Mouse (Mus musculus): ENCODE measurements at regions not wholly inside any gene's neighbourhood (a gene's known extent, or its start where the extent isn't known, plus 50 kb on each side); places are given as distances from the start of the nearest gene placed in this dataset.
"Not testable (repeated sequence)": the region's sequence is repeated elsewhere in the genome, so short reads cannot be mapped to it uniquely, and the experiment has no call there.

DNA sequence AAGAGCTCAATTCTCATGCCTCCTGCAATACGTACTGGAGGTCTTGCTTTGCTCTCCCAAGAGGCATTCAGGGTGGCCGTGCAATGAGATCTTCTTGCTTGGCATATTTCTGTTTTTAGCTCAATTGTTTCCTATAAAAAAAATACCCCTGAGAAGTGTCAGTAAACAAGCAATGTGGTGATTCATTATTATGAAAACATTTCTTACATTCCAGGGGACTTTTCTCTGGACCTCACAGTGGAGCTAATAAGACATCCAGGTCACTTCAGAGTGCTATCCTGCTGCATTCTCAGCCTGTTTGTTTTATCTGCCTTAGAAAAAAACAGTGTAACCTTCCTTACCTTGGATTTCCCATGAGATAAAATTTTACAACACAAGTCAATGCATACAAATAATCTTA is 532.0 kb downstream of the Dad1 start:
- DNase-seq (ENCODE audit: low spot score in 2 of 2) = not testable (repeated sequence)

DNA sequence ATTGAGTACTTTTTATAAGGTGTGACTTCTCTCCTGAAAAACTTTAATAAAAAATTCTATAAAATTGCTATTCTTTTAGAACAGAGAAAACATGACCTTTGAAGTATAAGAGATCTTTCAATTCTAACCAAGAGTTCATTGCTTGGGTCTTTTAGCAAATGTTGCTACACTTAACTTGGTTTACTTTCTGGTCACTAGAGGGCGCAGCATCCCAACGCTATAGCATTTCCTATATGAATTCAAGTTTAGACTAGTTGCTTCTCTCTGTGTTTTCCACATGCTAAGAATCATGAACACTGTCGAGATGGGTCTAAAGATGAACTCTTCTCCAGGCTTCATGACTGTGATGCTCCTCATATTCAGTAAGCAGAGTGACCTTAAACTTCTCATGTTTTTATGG is 544.3 kb downstream of the Dad1 start:
- DNase-seq (ENCODE audit: low spot score in 2 of 2) = not testable (repeated sequence)

DNA sequence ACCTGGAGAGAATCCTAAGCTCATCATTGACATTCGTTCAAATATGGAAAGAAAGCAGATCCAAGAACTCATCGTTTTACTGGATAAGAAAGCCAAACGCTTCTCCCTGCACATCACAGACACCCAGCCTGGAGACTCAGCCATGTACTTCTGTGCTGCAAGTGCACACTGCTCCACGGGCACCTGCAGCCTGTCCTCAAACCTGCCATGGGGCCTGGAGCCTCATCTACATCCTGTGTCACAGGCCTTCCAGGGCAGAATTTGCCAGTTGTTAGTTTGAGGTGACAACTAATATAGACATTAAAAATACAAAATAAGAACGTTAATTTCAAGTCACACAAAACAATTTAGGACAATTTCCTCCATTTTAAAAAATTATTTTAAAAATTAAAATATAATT is 549.6 kb downstream of the Dad1 start:
- DNase-seq (ENCODE audit: low spot score in 2 of 2) = not testable (repeated sequence)

GRCm38 (mm10) chr14:53703593-53703992 is 550.3 kb downstream of the Dad1 start:
- DNase-seq (ENCODE audit: low spot score in 2 of 2) = not testable (repeated sequence)

DNA sequence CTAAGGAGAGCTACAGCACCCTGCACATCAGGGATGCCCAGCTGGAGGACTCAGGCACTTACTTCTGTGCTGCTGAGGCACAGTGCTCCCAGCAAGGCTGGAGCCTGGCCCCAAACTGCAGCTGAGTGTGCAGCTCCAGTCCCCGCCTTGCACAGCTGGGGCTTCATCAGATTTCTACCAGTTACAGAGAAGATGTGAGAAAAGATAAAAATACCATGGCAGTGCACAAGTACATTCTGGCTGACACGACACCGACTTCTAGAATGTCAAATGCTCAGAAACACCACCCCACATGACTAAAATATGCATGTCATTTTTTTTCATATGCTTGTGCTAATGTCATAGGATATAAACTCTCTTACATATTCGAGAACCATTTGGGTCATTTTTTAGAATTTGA is 569.8 kb downstream of the Dad1 start:
- not testable (repeated sequence) for DNase-seq (ENCODE audit: low spot score in 2 of 2)

DNA sequence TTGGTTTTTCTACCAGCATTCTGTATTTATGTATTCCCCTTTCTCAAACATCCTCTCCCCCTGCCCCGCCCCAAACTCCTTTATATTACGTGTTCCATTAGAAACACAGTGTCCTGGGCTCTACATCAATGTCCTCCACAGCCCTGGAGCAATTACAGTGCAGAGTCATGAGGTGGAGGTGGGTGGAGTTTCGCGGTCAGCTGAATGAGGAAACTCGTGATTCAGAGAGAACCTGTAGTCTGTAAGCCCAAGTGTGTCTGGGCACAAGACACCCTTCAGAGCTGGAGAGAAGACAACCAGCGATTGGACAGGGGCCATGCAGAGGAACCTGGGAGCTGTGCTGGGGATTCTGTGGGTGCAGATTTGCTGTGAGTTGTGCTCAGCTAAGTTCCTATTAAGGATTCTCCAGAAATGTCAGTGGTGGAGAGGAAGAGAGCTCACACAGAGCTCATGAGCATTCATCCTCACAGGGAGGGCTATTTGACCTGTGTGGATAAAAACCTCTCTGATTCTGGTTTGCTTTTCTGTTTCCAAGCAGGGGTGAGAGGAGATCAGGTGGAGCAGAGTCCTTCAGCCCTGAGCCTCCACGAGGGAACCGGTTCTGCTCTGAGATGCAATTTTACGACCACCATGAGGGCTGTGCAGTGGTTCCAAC is 570.4 kb downstream of the Dad1 start:
- not testable (repeated sequence) for DNase-seq (ENCODE audit: low spot score in 2 of 2)

DNA sequence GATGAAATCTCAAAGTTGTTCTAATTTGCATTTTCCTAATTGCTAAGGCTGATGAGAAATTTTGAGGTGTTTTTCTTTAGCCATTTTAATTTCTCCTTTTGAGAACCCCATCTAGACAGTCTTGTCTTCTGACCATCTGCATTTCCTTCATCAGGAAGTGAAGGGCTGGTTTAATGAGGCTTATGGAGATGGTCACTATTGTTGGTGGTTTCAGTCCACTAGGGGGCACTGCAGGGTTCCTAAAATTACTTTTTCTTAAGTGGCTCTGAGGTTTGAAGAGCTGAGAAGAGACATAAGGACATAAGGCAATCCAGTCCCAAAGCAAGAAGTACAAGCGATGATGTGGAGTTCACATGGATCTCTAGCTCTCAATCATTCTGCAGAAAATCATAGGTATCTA is 571.2 kb downstream of the Dad1 start:
- not testable (repeated sequence) for DNase-seq (ENCODE audit: low spot score in 2 of 2)

GRCm38 (mm10) chr14:53681320-53681719 is 572.6 kb downstream of the Dad1 start:
- not testable (repeated sequence) for DNase-seq (ENCODE audit: low spot score in 2 of 2)

DNA sequence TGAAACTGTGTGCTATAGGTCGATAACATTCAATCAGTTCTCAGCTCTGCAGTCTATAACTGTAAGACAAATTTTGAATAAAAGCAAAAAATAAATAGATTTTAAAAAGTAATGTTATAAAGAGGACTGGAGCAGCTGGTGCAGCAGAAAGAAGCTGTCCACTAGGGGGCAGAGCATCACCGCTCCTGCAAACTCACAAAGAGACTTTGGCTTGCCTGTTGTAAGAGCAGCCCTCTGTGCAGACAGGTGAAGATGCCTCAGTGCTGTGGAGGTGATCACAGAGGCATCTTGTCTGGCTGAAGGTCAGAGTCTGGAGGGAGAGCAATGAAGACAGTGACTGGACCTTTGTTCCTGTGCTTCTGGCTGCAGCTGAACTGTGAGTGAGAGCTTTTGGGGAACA is 588.2 kb downstream of the Dad1 start:
- peak in 1 of 2 experiments; percentile 17 for DNase-seq (ENCODE audit: low spot score in 2 of 2)

DNA sequence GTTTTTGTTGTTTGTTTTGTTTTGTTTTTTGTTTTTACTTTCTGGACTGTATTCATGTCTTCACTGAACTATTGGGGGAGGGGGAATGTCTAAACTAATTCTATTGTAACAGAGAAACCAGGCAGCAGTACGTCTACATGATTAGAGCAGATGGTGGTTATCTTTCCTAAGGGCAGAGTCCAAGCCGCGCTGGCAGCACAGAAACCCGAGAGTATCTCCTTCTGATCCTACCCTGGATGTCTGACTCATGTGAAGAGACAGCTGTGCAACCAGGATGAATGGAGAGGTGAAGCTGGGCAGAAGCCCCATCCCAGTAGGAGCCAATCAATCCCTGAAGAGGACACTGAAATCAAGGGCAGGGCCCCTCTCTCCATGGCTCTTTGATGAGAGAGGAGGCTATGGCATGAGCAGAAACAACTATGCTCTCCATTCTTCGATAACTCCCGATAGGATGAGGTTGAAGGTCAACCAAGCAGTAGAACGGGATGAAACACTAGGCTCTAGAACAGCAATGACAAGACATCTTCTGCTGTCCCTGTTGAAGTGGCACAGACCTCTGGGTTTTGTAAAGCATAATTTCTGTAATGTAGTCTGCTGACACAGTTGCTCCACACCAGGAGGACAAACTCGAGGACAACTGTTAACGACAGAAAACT is 591.1 kb downstream of the Dad1 start:
- DNase-seq (ENCODE audit: low spot score in 2 of 2) = not testable (repeated sequence)

DNA sequence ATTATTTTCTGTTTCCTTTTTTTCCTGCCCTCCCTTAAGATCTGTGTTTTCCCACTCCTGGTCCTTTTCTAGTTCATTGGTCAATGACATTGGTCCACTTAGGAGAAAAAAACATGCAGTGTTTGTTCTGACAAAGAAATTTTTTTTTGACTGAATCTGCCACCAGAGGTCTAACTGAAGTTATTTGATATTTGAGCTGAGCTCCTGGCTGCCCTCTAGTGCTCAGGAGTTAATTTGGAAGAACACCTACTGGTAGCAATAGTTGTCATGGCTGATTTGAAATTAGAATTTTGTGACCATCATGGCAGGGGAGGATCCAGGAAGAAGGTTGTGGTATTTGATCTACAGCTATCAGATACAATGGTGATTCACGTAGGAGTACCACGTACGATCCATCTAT is 599.2 kb downstream of the Dad1 start:
- not testable (repeated sequence) for DNase-seq (ENCODE audit: low spot score in 2 of 2)

GRCm38 (mm10) chr14:53651061-53651460 is 602.8 kb downstream of the Dad1 start:
- not testable (repeated sequence) for DNase-seq (ENCODE audit: low spot score in 2 of 2)

- not testable (repeated sequence) for DNase-seq (ENCODE audit: low spot score in 2 of 2)
These were observed 604.7 kb downstream of the Dad1 start for GRCm38 (mm10) chr14:53649189-53649588.

GRCm38 (mm10) chr14:53640441-53640840 is 613.5 kb downstream of the Dad1 start:
- not testable (repeated sequence) for DNase-seq (ENCODE audit: low spot score in 2 of 2)

- DNase-seq (ENCODE audit: low spot score in 2 of 2) = not testable (repeated sequence)
These were observed 616.2 kb downstream of the Dad1 start for GRCm38 (mm10) chr14:53637664-53638063.

DNA sequence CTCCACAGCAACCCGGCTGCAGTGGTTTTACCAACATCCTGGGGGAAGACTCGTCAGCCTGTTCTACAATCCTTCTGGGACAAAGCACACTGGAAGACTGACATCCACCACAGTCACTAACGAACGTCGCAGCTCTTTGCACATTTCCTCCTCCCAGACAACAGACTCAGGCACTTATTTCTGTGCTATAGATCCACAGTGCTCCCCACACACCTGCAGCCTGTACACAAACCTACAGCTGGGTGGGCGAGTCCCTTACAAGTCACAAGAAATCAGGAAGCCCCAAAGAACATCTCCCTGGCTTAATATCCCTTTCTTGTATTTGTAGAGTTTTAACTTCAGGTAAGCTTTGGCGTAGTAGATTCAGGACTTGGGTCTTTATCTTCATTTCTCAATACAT is 618.7 kb downstream of the Dad1 start:
- DNase-seq (ENCODE audit: low spot score in 2 of 2) = not testable (repeated sequence)

DNA sequence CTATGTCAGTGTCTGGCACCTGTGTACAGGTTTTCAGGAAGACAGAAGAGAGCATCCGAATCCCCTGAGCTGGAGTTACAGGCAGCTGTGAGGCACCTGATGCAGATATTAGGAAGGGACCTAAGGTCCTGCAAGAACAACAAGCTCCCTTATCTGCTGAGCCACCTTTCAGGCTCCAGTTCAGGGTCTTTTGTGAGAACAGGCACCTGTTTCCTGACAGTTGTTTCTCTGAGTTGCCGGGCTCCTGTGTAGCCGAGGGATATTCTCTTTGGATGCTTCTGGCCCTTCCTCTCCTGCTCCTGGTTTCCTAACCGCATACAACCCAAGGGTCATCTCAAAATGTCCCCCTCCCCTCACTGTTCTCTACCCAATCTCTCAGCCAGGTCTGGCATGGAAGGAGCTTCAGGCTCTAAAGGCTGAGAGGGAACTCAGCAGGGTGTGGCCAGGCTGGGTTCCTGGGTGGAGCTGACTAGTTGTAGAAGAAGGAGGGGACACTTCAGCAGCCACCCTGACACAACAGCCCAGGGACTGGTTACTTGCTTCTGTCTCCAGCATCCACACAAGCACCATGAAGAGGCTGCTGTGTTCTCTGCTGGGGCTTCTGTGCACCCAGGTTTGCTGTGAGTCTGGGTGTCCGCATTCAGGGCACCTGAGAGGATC is 619.5 kb downstream of the Dad1 start:
- not testable (repeated sequence) for DNase-seq (ENCODE audit: low spot score in 2 of 2)

GRCm38 (mm10) chr14:53633743-53634142 is 620.2 kb downstream of the Dad1 start:
- DNase-seq (ENCODE audit: low spot score in 2 of 2) = not testable (repeated sequence)

DNA sequence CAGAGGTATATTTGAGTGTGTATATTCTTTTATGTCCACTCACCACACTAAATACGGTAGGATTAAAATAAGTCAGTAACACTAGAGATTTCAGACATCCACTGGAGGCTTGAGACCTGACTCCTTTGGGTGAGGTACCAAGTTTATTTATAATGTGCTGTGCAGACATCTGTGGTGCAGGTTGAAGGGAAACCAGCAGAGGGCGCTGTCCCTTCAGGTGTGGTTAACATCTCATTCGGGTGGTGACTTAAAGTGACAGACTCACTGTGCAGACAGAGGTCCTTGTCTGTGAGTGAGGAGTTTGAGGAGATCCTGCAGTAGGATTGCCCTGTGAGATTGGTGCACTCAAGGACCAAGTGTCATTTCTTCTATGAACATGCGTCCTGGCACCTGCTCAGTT is 632.5 kb downstream of the Dad1 start:
- not testable (repeated sequence) for DNase-seq (ENCODE audit: low spot score in 2 of 2)

- DNase-seq (ENCODE audit: low spot score in 2 of 2) = not testable (repeated sequence)
These were observed 637.8 kb downstream of the Dad1 start for GRCm38 (mm10) chr14:53616061-53616460.

GRCm38 (mm10) chr14:53614341-53614740 is 639.6 kb downstream of the Dad1 start:
- no peak for DNase-seq (ENCODE audit: low spot score in 2 of 2)

GRCm38 (mm10) chr14:53599299-53599698 is 654.6 kb downstream of the Dad1 start:
- not testable (repeated sequence) for DNase-seq (ENCODE audit: low spot score in 2 of 2)

DNA sequence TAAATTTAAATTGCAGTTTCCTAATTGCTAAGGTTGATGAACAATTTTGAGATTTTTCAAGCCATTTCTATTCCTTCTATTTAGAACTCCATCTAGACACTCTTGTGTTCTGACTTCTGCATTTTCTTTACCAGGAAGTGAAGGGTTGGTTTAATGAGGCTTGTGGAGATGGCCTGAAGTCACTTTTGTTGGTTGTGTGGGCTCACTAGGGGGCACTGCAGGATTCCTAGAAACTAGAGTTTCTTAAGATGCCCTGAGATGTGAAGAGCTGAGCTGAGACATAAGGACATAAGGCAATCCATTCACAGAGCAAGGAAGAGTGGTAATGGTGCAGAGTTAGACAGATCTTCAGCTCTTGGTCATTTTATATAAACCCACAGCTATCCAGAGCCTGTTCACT is 656.6 kb downstream of the Dad1 start:
- not testable (repeated sequence) for DNase-seq (ENCODE audit: low spot score in 2 of 2)
